Mouse (Mus musculus) ovary, adult 10 weeks (tissue): ENCODE results near the gene Tmem132e. TPM values are rescaled to one million over a fixed set of nuclear protein-coding genes. Genes with fewer than 3 reads are reported as not detected.

Source experiments
- polyA plus RNA-seq: library from polyadenylated mRNA; stranded (reverse); fragments of 350-450 nt; fragmentation: Illumina TruSeq; extraction: RNeasy Lipid Tissue Mini Kit (QIAGEN cat#74804); gene quantifications from one replicate; pipeline ENCODE4 v1.2.3, GENCODE M21; 2014

Tmem132e gene
- polyA plus RNA-seq, result not detected

GRCm38 (mm10) chr11:82388371-82389313 is at the start of gene Tmem132e:
Gene Tmem132e (plus strand): TSS chr11:82388900.

Other genes with a start within 250 kb of the Tmem132e start
- not detected for gene Ccl1, start 83.2 kb upstream of the Tmem132e start, polyA plus RNA-seq